Mouse (Mus musculus): ENCODE results near the gene Tmem30c.
"Not testable (repeated sequence)": the region's sequence is repeated elsewhere in the genome, so short reads cannot be mapped to it uniquely, and the experiment has no call there.

Tmem30c gene

GRCm38 (mm10) chr16:57295216-57295934, 2.7 kb upstream of the Tmem30c start:
- DNase-seq = no peak

GRCm38 (mm10) chr16:57292296-57292695, 369 bp downstream of the Tmem30c start:
- no peak for DNase-seq

- DNase-seq = no peak
Measured at GRCm38 (mm10) chr16:57291696-57292095, 969 bp downstream of the Tmem30c start.

- DNase-seq = no peak
Measured at GRCm38 (mm10) chr16:57281417-57281816, 11.2 kb downstream of the Tmem30c start.

- peak; percentile 30 for DNase-seq
Measured at GRCm38 (mm10) chr16:57280221-57281217, 12.1 kb downstream of the Tmem30c start.

- no peak for DNase-seq
Measured at GRCm38 (mm10) chr16:57278976-57279626, 13.6 kb downstream of the Tmem30c start.

GRCm38 (mm10) chr16:57269751-57270150, 22.9 kb downstream of the Tmem30c start:
- no peak for DNase-seq

GRCm38 (mm10) chr16:57268058-57268841, 24.4 kb downstream of the Tmem30c start:
- DNase-seq = peak; percentile 43

GRCm38 (mm10) chr16:57267068-57267467, 25.6 kb downstream of the Tmem30c start:
- no peak for DNase-seq

- no peak for DNase-seq
Measured at GRCm38 (mm10) chr16:57260152-57260551, 32.5 kb downstream of the Tmem30c start.

GRCm38 (mm10) chr16:57259356-57260083, 33.1 kb downstream of the Tmem30c start:
- no peak for DNase-seq

- DNase-seq = no peak
Measured at GRCm38 (mm10) chr16:57251589-57252421, 40.9 kb downstream of the Tmem30c start.

- DNase-seq = no peak
Measured at GRCm38 (mm10) chr16:57250991-57251390, 41.7 kb downstream of the Tmem30c start.

GRCm38 (mm10) chr16:57247464-57247863, 45.2 kb downstream of the Tmem30c start:
- DNase-seq = no peak

- no peak for DNase-seq
Measured at GRCm38 (mm10) chr16:57246596-57246995, 46.1 kb downstream of the Tmem30c start.

- peak; percentile 88 for DNase-seq
Measured at GRCm38 (mm10) chr16:57243858-57244248, 48.8 kb downstream of the Tmem30c start.

- no peak for DNase-seq
Measured at GRCm38 (mm10) chr16:57243205-57243857, 49.3 kb downstream of the Tmem30c start.

GRCm38 (mm10) chr16:57242857-57243204, 49.8 kb downstream of the Tmem30c start:
- no peak for DNase-seq

GRCm38 (mm10) chr16:57235871-57236510, 56.7 kb downstream of the Tmem30c start:
- no peak for DNase-seq

GRCm38 (mm10) chr16:57231937-57232310, 60.7 kb downstream of the Tmem30c start:
- DNase-seq = not testable (repeated sequence)

All from right cerebral cortex, postnatal 14 days (tissue).